Comparison of ENCODE assay signal across 9 mouse cellular contexts in the genomic region with DNA sequence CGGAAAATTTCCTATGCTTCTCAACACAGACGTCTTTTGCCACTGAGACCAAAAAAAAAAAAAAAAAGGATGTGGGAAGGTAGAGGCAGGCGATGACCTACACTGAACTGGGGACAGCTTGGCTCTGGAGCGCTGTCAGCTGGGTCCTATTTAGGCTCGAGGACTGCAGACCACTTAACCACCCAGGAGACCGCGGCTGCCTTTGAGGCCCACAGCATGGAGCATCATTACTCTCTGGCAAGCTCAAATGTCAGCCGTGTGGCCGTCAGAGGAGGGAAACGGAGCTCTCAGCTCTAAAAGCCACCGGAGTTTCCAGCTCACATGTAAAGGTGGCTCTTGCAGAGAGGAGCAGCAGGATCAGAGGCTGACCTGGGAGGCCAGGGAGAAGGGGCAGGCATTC. TPM values are rescaled to one million over a fixed set of nuclear protein-coding genes. Genes with fewer than 3 reads are reported as not detected.
DNase-seq lines count a peak whose midpoint lies in the region; ATAC-seq and TF ChIP-seq lines count a peak whose summit lies in the region.
"Had no signal": no experiment of that assay in that cellular context is flagged by ENCODE, and none has a peak within 500 bp of the region (broad histone marks: within the 10 kb centered on the region; RNA-seq: fewer than 3 reads in every experiment).

No protein-coding gene starts in this region.

- ATAC-seq in heart, embryonic 12.5 days (ENCODE audit: insufficient number of reproducible peaks, low FRiP score): no peak
- ATAC-seq in forebrain, embryonic 14.5 days: peak; percentile 50; the same call in 1 of the 2 replicates
- ATAC-seq in limb, embryonic 12.5 days (ENCODE audit: insufficient number of reproducible peaks, insufficient read depth, low FRiP score, low TSS enrichment, low read depth): peak; percentile 39
- no peak for ATAC-seq in intestine, postnatal 0 days
- no peak for ATAC-seq in kidney, embryonic 16.5 days (ENCODE audit: low FRiP score, low TSS enrichment)

- H3K9ac ChIP-seq in heart, embryonic 12.5 days: 0 out of 2 replicates have a peak overlapping the region, but pooled peaks have one; percentile 6
- no peak overlapping the region for H3K9ac ChIP-seq in forebrain, embryonic 14.5 days (ENCODE audit: low read length)
- H3K9ac ChIP-seq in limb, embryonic 12.5 days (replicated peaks): 0 out of 2 replicates have a peak overlapping the region, but pooled peaks have one; percentile 14
- no peak overlapping the region for H3K9ac ChIP-seq in intestine, postnatal 0 days (ENCODE audit: low read depth, low read length)
- no peak overlapping the region for H3K9ac ChIP-seq in kidney, embryonic 16.5 days (replicated peaks; ENCODE audit: low read length)
- H3K9ac ChIP-seq: kidney, embryonic 15.5 days had no signal

- no peak overlapping the region for H3K4me2 ChIP-seq in heart, embryonic 12.5 days
- H3K4me2 ChIP-seq in forebrain, embryonic 14.5 days (ENCODE audit: low read length): 0 out of 2 replicates have a peak overlapping the region, but pooled peaks have one; percentile 24
- peak overlapping the region; percentile 48 for H3K4me2 ChIP-seq in limb, embryonic 12.5 days
- no peak overlapping the region for H3K4me2 ChIP-seq in intestine, postnatal 0 days (replicated peaks; ENCODE audit: low read depth)
- no peak overlapping the region for H3K4me2 ChIP-seq in kidney, embryonic 16.5 days (replicated peaks; ENCODE audit: low read depth, low read length)
- H3K4me2 ChIP-seq: kidney, embryonic 15.5 days had no signal

- TF ChIP-seq CTCF in intestine, postnatal 0 days (IDR thresholded peaks at IDR 0.05; ENCODE audit: low read depth): no peak

- H3K4me3 ChIP-seq in heart, embryonic 12.5 days: no peak overlapping the region
- no peak overlapping the region for H3K4me3 ChIP-seq in forebrain, embryonic 14.5 days (ENCODE audit: low read depth, low read length)
- H3K4me3 ChIP-seq in limb, embryonic 12.5 days (replicated peaks): no peak overlapping the region
- no peak overlapping the region for H3K4me3 ChIP-seq in intestine, postnatal 0 days (ENCODE audit: low read depth, low read length)
- H3K4me3 ChIP-seq in kidney, embryonic 16.5 days (ENCODE audit: low read length): no peak overlapping the region
- H3K4me3 ChIP-seq: kidney, embryonic 15.5 days had no signal

- DNase-seq in heart, adult 11 months: no peak
- peak; percentile 42 for DNase-seq in forebrain, embryonic 14.5 days (ENCODE audit: low spot score)
- peak; percentile 47 for DNase-seq in retina, postnatal 1 day
- DNase-seq in adrenal gland, postnatal 25 days: no peak

- H3K27me3 ChIP-seq in heart, embryonic 12.5 days (replicated peaks): peaks cover 40% of the 10 kb centered on the region
- H3K27me3 ChIP-seq in forebrain, embryonic 14.5 days (replicated peaks; ENCODE audit: control insufficient read depth, insufficient read depth, low read length): no peaks in the 10 kb centered on the region
- H3K27me3 ChIP-seq in limb, embryonic 12.5 days: peaks cover 65% of the 10 kb centered on the region
- no peaks in the 10 kb centered on the region for H3K27me3 ChIP-seq in intestine, postnatal 0 days (replicated peaks; ENCODE audit: control insufficient read depth, insufficient read depth, low read length)
- H3K27me3 ChIP-seq in kidney, embryonic 16.5 days (ENCODE audit: insufficient read depth, low read length): peaks cover 10% of the 10 kb centered on the region; the same call in 1 of the 2 replicates

- peaks cover 25% of the 10 kb centered on the region for H3K4me1 ChIP-seq in heart, embryonic 12.5 days (replicated peaks)
- H3K4me1 ChIP-seq in forebrain, embryonic 14.5 days (ENCODE audit: control insufficient read depth, insufficient read depth, low read length): peaks cover 14% of the 10 kb centered on the region
- H3K4me1 ChIP-seq in limb, embryonic 12.5 days (replicated peaks): peaks cover 78% of the 10 kb centered on the region
- no peaks in the 10 kb centered on the region for H3K4me1 ChIP-seq in intestine, postnatal 0 days (replicated peaks; ENCODE audit: control insufficient read depth, insufficient read depth, low read length)
- peaks cover 25% of the 10 kb centered on the region for H3K4me1 ChIP-seq in kidney, embryonic 16.5 days (ENCODE audit: insufficient read depth, low read length)

- no peaks in the 10 kb centered on the region for H3K36me3 ChIP-seq in heart, embryonic 12.5 days
- H3K36me3 ChIP-seq in forebrain, embryonic 14.5 days (ENCODE audit: control insufficient read depth, insufficient read depth, low read length): 0 out of 2 replicates have a peak, but pooled peaks cover 3% of the 10 kb centered on the region
- H3K36me3 ChIP-seq in limb, embryonic 12.5 days: 0 out of 2 replicates have a peak, but pooled peaks cover 5% of the 10 kb centered on the region
- H3K36me3 ChIP-seq in intestine, postnatal 0 days (ENCODE audit: control insufficient read depth, insufficient read depth): no peaks in the 10 kb centered on the region
- H3K36me3 ChIP-seq in kidney, embryonic 16.5 days (ENCODE audit: insufficient read depth, low read length): no peaks in the 10 kb centered on the region
- H3K36me3 ChIP-seq: kidney, embryonic 15.5 days had no signal

- H3K27ac ChIP-seq in heart, embryonic 12.5 days (ENCODE audit: poor library complexity, severe bottlenecking): no peak overlapping the region
- H3K27ac ChIP-seq in forebrain, embryonic 14.5 days (ENCODE audit: low read depth, low read length): no peak overlapping the region
- H3K27ac ChIP-seq in limb, embryonic 12.5 days: peak overlapping the region; percentile 89
- no peak overlapping the region for H3K27ac ChIP-seq in intestine, postnatal 0 days (ENCODE audit: low read depth, low read length)
- no peak overlapping the region for H3K27ac ChIP-seq in kidney, embryonic 16.5 days (ENCODE audit: low read length)
- H3K27ac ChIP-seq: kidney, embryonic 15.5 days had no signal

- no peaks in the 10 kb centered on the region for H3K9me3 ChIP-seq in heart, embryonic 12.5 days (replicated peaks)
- H3K9me3 ChIP-seq in forebrain, embryonic 14.5 days (replicated peaks; ENCODE audit: control insufficient read depth, low read length): no peaks in the 10 kb centered on the region
- H3K9me3 ChIP-seq in limb, embryonic 12.5 days: no peaks in the 10 kb centered on the region
- H3K9me3 ChIP-seq in intestine, postnatal 0 days (ENCODE audit: control insufficient read depth): no peaks in the 10 kb centered on the region
- H3K9me3 ChIP-seq in kidney, embryonic 16.5 days (ENCODE audit: low read length): no peaks in the 10 kb centered on the region
- H3K9me3 ChIP-seq: kidney, embryonic 15.5 days had no signal

- 8% methylated on average over 11 of the region's 11 CpGs for WGBS in heart, embryonic 12.5 days
- WGBS in forebrain, embryonic 14.5 days: 5% methylated on average over 11 of the region's 11 CpGs
- WGBS in limb, embryonic 12.5 days: 2% methylated on average over 11 of the region's 11 CpGs
- 23% methylated on average over 11 of the region's 11 CpGs for WGBS in intestine, postnatal 0 days
- WGBS in kidney, embryonic 16.5 days: 10% methylated on average over 11 of the region's 11 CpGs

RNA-seq across cellular contexts. Expression of a gene that starts 46.2 kb away (rescaled TPM):
- polyA plus RNA-seq in heart, embryonic 12.5 days (2016; fragmentation: Nextera tagmentation; extraction: Ambion mirVana): 16.3 and 16.6 TPM in 2 replicates
- polyA plus RNA-seq in forebrain, embryonic 14.5 days (2014; fragmentation: Nextera tagmentation; extraction: Ambion mirVana): 8.2 and 13.6 TPM in 2 replicates
- 33.6 and 36.7 TPM in 2 replicates for polyA plus RNA-seq in limb, embryonic 12.5 days (2016; fragmentation: Nextera tagmentation; extraction: Ambion mirVana)
- 2.5 and 2.7 TPM in 2 replicates for polyA plus RNA-seq in intestine, postnatal 0 days (2015; fragmentation: Nextera tagmentation; extraction: Ambion mirVana)
- polyA plus RNA-seq in kidney, embryonic 16.5 days (2015; fragmentation: Nextera tagmentation; extraction: Ambion mirVana): 4.8 and 4.9 TPM in 2 replicates
- total RNA-seq in adrenal gland, postnatal 25 days (2021): 3.9 and 4.8 TPM in 2 replicates

Comparison
In these comparisons a context has a peak if more than half of its experiments do, and no peak if none do; other contexts are left out.
1. ATAC-seq: peak in forebrain, embryonic 14.5 days (single experiment) and limb, embryonic 12.5 days (single experiment); none in heart, embryonic 12.5 days (single experiment), intestine, postnatal 0 days (single experiment) and kidney, embryonic 16.5 days (single experiment).
2. H3K4me2 ChIP-seq: peak in forebrain, embryonic 14.5 days (single experiment) and limb, embryonic 12.5 days (single experiment); none in heart, embryonic 12.5 days (single experiment), intestine, postnatal 0 days (single experiment) and kidney, embryonic 16.5 days (single experiment).
3. H3K9ac ChIP-seq: peak in heart, embryonic 12.5 days (single experiment) and limb, embryonic 12.5 days (single experiment); none in forebrain, embryonic 14.5 days (single experiment), intestine, postnatal 0 days (single experiment) and kidney, embryonic 16.5 days (single experiment).
4. DNase-seq: peak in forebrain, embryonic 14.5 days (single experiment) and retina, postnatal 1 day (single experiment); none in heart, adult 11 months (single experiment) and adrenal gland, postnatal 25 days (single experiment).